Mouse (Mus musculus): ENCODE measurements around the gene Grhl3.

Grhl3 gene

DNA sequence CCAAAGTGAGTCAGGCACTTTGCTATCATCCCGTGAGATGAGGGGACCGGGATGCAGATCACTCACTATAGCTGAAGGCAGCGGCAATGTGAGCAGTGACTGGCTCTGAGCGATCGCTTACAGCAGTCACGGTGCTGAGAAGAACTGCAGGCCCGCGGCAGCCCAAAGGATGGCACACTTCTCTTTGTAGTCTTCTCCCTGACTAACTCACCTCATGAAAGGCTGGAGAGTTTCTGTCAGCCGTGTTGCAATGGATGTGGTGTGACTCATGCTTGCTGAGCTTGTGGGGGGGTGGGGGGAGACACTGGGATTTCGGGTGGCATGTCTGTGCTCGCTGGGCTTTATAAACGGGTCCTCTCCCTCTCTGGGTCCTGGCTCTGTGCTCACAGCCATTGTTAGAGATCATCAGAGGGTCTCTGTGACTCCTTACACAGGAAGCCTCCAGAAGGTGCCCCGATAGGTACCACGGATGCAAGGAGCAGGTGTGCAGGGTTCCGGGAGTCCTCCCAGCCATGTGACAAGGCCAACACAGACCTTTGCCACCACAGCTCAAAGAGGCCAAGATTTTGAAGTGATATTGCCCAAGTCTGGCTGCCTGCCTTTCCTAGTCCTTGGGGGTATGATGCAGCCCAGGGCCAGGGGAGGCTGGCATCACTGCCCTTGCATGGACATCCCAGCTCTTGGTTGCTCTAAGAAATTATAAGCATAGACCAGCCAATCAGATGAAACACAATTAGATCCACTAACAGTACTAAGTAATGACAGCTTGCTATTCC, 2.1 kb upstream of the Grhl3 start:
- DNase-seq (ENCODE audit: low spot score in 2 of 2): no peak

GRCm38 (mm10) chr4:135572276-135572675, 1.2 kb downstream of the Grhl3 start:
- no peak for DNase-seq (ENCODE audit: low spot score in 2 of 2)

DNA sequence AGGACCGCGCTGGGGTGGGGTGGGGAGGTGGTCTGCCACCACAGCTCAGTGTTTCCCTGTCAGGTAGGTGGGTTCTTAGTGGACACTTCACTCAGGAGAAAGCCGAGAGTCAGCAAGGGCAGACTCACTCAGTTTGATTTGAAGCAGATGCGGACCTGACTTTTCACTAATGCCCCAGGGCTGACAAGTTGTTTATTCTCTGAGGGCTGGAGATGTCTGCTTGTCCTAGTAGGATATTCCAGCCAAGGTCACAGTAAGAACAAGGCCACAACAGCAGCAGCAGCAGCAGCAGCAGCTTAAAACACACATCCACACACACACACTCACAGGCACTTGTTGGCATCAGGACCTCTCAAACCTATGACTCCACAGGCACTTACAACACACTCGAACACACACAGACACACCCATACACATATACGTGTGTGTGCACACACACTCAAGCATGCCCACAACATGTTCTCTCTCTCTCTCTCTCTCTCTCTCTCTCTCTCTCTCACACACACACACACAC, 2.3 kb downstream of the Grhl3 start:
- DNase-seq (ENCODE audit: low spot score in 2 of 2): no peak

DNA sequence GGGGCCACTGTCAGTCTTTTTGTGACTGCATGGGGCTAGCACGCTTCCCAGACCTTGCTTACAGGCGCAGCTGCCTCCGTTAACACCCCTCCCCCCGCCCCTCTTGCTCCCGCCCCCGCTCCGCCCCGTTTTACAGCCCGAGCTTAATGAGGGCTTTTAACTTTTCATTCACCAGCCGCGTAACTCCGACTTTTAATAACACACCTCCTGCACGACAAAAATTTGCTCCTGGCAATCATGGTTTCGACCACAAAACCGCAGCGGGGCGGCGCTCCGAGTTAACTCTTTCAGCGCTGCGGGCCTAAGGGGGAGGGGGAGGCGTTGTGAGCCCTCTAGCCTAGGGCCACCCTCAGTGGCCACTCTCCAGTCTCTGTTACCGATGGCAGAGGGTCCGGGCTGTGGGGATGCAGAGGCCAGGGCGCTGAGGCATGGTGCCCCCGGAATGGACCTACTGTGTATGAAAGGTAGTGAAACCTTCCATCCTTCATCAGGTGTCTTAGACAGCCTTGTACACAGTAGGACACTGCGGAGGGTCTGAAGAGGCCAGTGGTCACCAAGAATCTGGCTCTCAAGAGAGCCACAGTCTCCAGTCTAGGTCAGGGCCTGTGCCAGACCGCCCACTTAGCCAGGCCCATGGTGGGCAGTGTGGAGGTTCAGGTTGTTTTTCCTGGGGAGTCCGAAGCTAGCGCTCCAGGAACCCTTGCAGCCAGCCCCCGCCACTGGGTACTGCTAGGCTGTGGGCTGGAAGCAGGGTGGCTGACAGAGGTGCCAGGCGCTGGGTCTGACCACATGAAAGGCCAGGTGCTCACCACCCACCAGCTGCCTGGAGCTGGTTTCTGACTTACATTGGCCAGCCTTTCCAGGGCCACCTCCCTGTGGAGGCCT, 3.0 kb downstream of the Grhl3 start:
- peak; percentile 52 to 56 for DNase-seq (ENCODE audit: low spot score in 2 of 2)

DNA sequence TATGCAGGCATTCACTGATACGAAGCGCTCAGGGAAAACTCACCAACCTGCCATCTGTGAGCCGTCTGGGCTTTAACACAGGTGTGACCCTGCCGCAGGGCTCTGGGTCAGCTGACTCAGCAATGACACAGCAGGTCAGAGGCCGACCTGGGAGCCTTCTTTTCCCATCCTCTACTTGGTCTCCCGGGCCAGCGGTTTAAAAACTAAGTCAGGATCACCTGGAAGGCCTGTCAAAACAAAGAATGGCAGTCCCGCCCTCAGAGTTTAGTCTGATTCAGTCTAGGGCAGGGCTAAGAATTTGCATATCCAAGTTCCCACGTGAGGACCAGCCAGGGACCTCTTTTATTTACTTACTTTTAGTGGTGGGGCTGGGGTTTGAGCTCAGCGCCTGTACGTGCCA, 4.2 kb downstream of the Grhl3 start:
- peak in 1 of 2 experiments; percentile 17 for DNase-seq (ENCODE audit: low spot score in 2 of 2)

- no peak for DNase-seq (ENCODE audit: low spot score in 2 of 2)
Measured at GRCm38 (mm10) chr4:135567484-135567883, 5.9 kb downstream of the Grhl3 start.

GRCm38 (mm10) chr4:135567042-135567441, 6.4 kb downstream of the Grhl3 start:
- DNase-seq (ENCODE audit: low spot score in 2 of 2): no peak

GRCm38 (mm10) chr4:135565400-135565799, 8.0 kb downstream of the Grhl3 start:
- no peak for DNase-seq (ENCODE audit: low spot score in 2 of 2)

- no peak for DNase-seq (ENCODE audit: low spot score in 2 of 2)
Measured at GRCm38 (mm10) chr4:135563794-135564193, 9.6 kb downstream of the Grhl3 start.

GRCm38 (mm10) chr4:135549323-135549722, 24.1 kb downstream of the Grhl3 start:
- no peak for DNase-seq (ENCODE audit: low spot score in 2 of 2)

GRCm38 (mm10) chr4:135548521-135549077, 24.8 kb downstream of the Grhl3 start:
- DNase-seq (ENCODE audit: low spot score in 2 of 2): no peak

DNA sequence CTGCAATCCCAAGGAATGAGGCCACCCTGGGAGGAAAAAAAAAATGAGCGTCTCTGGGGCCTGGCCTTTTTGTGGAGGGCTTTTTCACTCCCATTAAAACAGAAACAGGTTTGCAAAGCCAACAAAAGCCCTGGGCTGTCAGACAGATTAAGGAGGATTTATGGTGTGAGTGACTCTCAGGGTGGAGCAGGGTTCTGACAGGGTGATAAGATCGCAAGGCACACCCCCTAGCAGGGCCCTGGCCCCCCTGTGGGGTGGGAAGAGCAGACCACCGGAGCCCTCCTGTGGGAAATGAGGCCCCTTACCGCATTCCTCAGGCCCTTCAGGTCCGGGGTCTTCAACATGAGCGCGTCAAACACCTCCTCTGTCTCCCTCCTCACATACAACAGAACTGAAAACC, 25.3 kb downstream of the Grhl3 start:
- no peak for DNase-seq (ENCODE audit: low spot score in 2 of 2)

- DNase-seq (ENCODE audit: low spot score in 2 of 2): no peak
Measured at GRCm38 (mm10) chr4:135547551-135547950, 25.9 kb downstream of the Grhl3 start.

GRCm38 (mm10) chr4:135546793-135547192, 26.6 kb downstream of the Grhl3 start:
- DNase-seq (ENCODE audit: low spot score in 2 of 2): no peak

DNA sequence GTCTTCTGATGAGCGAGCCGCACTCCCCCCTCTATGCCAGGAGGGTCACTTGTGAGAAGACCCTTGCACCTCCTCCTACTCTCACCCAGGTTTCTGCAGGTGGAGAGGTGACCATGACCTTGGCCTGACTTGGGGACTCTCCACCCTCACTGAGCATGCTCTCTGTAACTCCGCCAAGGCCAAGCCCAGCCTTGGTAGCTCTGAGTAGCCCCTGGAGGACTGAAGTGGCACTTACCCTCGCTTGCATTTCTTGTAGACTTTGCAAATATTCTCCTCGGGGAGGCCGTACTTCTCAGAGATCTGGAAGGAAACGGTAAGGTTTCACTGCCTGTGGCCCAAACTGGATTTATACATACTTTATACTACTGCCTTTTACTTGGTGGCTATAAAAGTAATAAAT, 27.4 kb downstream of the Grhl3 start:
- DNase-seq (ENCODE audit: low spot score in 2 of 2): no peak

- DNase-seq (ENCODE audit: low spot score in 2 of 2): no peak
Measured at GRCm38 (mm10) chr4:135545080-135545511, 28.3 kb downstream of the Grhl3 start.

DNA sequence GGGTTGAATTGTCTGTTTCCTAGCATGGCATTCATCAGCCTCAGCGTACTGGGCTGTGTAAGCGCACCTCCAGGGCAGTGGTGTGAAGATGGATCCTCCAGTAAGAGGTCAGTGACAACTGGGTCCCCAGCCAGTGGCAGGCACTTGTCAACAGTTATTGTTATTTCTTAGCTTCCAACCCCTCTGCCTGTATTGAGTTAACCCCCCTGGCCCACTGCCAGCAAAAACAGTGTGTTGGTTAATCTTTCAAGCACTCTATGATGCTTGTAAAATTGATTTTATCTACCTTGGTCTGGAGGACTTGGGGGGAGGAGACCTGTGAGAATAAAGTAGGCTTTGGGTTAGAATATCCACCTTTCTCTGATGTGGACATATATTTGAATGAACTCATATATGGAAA, 29.1 kb downstream of the Grhl3 start:
- DNase-seq (ENCODE audit: low spot score in 2 of 2): no peak

DNA sequence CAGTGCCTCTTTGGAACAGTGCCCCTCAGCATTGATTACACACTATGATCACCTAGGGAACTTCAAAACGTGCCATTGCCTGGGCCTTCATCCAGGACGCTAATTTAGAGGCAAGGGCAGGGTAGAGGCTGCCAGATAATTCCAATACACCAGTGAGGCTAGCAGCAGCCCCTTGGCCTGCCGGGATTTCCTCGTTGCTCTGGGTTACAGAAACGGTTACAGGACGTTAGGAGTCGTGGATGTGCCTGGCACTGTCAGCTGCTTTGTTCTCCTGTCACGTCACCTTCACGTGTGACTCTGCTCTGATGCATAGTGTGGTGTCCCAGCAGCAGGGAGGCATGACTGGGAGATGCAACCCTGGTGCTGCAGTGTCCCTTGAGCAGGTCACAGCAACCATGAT, 33.4 kb downstream of the Grhl3 start:
- DNase-seq (ENCODE audit: low spot score in 2 of 2): no peak

- DNase-seq (ENCODE audit: low spot score in 2 of 2): no peak
Measured at GRCm38 (mm10) chr4:135539056-135539455, 34.4 kb downstream of the Grhl3 start.

- no peak for DNase-seq (ENCODE audit: low spot score in 2 of 2)
Measured at GRCm38 (mm10) chr4:135535021-135535420, 38.4 kb downstream of the Grhl3 start.

GRCm38 (mm10) chr4:135533001-135533400, 40.4 kb downstream of the Grhl3 start:
- DNase-seq (ENCODE audit: low spot score in 2 of 2): no peak

All from thymus, postnatal 10 days (tissue).